Mouse (Mus musculus) megakaryocyte, embryonic 14.5 days (primary cell): Measurements from ENCODE around the gene Tmem200b.

Experiments
- FLI1 ChIP-seq: IDR thresholded peaks from 2 replicates; pipeline ENCODE4 v1.6.1; 2012; ENCODE audit warnings: low read length, inconsistent platforms, mixed read lengths
- GATA1 ChIP-seq: IDR thresholded peaks from 3 replicates; pipeline ENCODE4 v1.6.1; 2012; ENCODE audit warnings: mixed read lengths, low read length, inconsistent platforms, borderline replicate concordance

DNA sequence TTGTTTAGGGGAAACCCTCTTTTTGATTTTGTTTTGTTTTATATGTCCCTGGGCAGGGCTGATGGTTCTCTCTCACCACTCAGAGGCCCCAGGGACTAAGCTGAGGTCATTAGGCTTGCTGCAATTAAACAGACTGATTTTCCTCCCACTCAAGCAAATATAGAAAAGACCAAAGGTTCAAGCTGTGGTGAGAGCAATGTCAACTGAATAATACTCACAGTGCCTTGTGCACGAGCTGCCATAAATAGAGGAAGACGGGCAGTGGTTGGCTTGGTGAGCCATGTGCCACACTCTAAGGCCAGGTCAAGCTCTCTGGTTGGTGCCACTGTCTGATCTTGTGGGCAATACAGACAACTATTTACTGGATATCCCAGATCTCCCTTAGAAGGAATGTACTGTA, 17.9 kb downstream of the Tmem200b start:
- no peak for TF ChIP-seq GATA1
- TF ChIP-seq FLI1: no peak
